15 mouse cellular contexts compared by ENCODE assay signal in the genomic region with DNA sequence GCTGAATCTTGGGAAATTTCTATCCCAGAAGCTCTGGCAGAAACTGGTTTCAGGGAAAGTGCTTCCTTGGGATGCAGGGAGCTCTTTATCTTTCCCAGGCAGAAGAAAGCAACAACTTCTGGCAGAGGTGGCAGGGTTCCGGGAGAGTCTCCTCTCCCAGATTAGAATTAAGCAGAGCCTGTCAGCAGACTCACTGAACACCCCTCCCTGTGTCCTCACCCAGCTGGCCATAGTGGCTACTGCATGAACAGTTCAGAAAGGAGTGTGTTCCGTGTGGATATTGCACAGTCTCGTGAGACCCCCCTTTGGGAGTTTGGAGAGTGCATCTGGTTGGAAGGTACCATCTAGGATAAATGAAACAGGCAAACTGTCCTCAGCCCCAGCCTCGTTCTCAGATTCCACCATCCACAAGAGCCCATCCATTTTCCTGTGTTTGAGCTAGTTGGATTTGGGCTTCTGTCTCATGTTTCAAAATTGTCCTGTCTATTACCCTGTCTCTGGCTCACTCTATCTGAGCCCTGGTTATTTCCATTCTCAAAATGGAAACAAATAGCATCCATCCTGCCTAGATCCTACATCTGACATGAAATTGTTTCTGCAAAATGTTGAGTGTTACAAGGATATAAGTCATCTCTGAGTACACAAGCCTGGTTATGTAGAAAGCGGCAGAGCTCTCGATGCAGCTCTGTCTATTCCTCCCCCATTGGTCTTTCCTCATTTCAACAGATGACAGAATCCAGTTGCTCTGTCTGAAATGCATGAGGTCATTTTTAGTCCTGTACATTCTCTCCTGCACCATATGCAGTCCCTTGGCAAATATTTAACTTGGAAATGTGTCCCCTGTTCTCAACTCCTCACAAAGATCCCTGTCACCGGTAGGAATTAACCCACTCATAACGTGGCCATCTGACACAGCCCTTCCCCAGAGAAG.
DNase-seq lines count a peak whose midpoint lies in the region; ATAC-seq lines count a peak whose summit lies in the region.
"Had no signal": no experiment of that assay in that cellular context is flagged by ENCODE, and none has a peak within 500 bp of the region (broad histone marks: within the 10 kb centered on the region; RNA-seq: fewer than 3 reads in every experiment).

No protein-coding gene starts in this region.

- no peaks in the 10 kb centered on the region for H3K27me3 ChIP-seq in limb, embryonic 15.5 days
- H3K27me3 ChIP-seq in limb, embryonic 10.5 days (ENCODE audit: low read depth, poor library complexity, severe bottlenecking): 0 out of 2 replicates have a peak, but pooled peaks cover 4% of the 10 kb centered on the region
- no peaks in the 10 kb centered on the region for H3K27me3 ChIP-seq in heart, embryonic 11.5 days (ENCODE audit: control insufficient read depth, insufficient read depth, low read length)
- no peaks in the 10 kb centered on the region for H3K27me3 ChIP-seq in intestine, embryonic 15.5 days (replicated peaks)
- H3K27me3 ChIP-seq in midbrain, embryonic 14.5 days (ENCODE audit: control insufficient read depth, insufficient read depth, low read length): no peaks in the 10 kb centered on the region
- H3K27me3 ChIP-seq: embryonic facial prominence, embryonic 12.5 days; hindbrain, embryonic 12.5 days; kidney, embryonic 15.5 days had no signal

- 0 out of 2 replicates have a peak, but pooled peaks cover 4% of the 10 kb centered on the region for H3K4me1 ChIP-seq in limb, embryonic 15.5 days
- peaks cover 2% of the 10 kb centered on the region; the same call in 1 of the 2 replicates for H3K4me1 ChIP-seq in limb, embryonic 10.5 days
- H3K4me1 ChIP-seq in heart, embryonic 11.5 days (ENCODE audit: control insufficient read depth, insufficient read depth, low read length): no peaks in the 10 kb centered on the region
- H3K4me1 ChIP-seq in intestine, embryonic 15.5 days (replicated peaks): no peaks in the 10 kb centered on the region
- H3K4me1 ChIP-seq in midbrain, embryonic 14.5 days (ENCODE audit: control insufficient read depth, insufficient read depth, low read length): no peaks in the 10 kb centered on the region
- H3K4me1 ChIP-seq: embryonic facial prominence, embryonic 12.5 days; hindbrain, embryonic 12.5 days; kidney, embryonic 15.5 days had no signal

- no peak for ATAC-seq in limb, embryonic 15.5 days (ENCODE audit: insufficient number of reproducible peaks, low FRiP score, low TSS enrichment, low read depth)
- ATAC-seq in heart, embryonic 11.5 days (replicated peaks; ENCODE audit: insufficient number of reproducible peaks, low FRiP score, low TSS enrichment): 0 out of 2 replicates have a peak, but pooled peaks have one; percentile 42
- ATAC-seq in intestine, embryonic 15.5 days: peak; percentile 78
- no peak for ATAC-seq in megakaryocyte, adult 5-6 weeks (ENCODE audit: poor library complexity, severe bottlenecking)
- ATAC-seq in midbrain, embryonic 14.5 days (ENCODE audit: low FRiP score, low TSS enrichment): no peak
- ATAC-seq: forebrain, embryonic 14.5 days had no signal

- H3K9me3 ChIP-seq in limb, embryonic 15.5 days: no peaks in the 10 kb centered on the region
- H3K9me3 ChIP-seq in limb, embryonic 10.5 days (replicated peaks): no peaks in the 10 kb centered on the region
- no peaks in the 10 kb centered on the region for H3K9me3 ChIP-seq in heart, embryonic 11.5 days (replicated peaks; ENCODE audit: control insufficient read depth, low read length)
- no peaks in the 10 kb centered on the region for H3K9me3 ChIP-seq in intestine, embryonic 15.5 days
- H3K9me3 ChIP-seq in midbrain, embryonic 14.5 days (ENCODE audit: control insufficient read depth, low read length): no peaks in the 10 kb centered on the region
- H3K9me3 ChIP-seq: embryonic facial prominence, embryonic 12.5 days; hindbrain, embryonic 12.5 days; kidney, embryonic 15.5 days had no signal

- no peak overlapping the region for H3K4me2 ChIP-seq in limb, embryonic 15.5 days
- no peak overlapping the region for H3K4me2 ChIP-seq in heart, embryonic 11.5 days
- H3K4me2 ChIP-seq in intestine, embryonic 15.5 days (replicated peaks): no peak overlapping the region
- H3K4me2 ChIP-seq in midbrain, embryonic 14.5 days (ENCODE audit: low read length): no peak overlapping the region
- H3K4me2 ChIP-seq: embryonic facial prominence, embryonic 12.5 days; hindbrain, embryonic 12.5 days; kidney, embryonic 15.5 days had no signal

- peak overlapping the region; percentile 33; the same call in 1 of the 2 replicates for H3K27ac ChIP-seq in limb, embryonic 15.5 days
- no peak overlapping the region for H3K27ac ChIP-seq in limb, embryonic 10.5 days
- no peak overlapping the region for H3K27ac ChIP-seq in heart, embryonic 11.5 days (ENCODE audit: low read depth, low read length)
- peak overlapping the region; percentile 44; the same call in 1 of the 2 replicates for H3K27ac ChIP-seq in intestine, embryonic 15.5 days
- H3K27ac ChIP-seq in midbrain, embryonic 14.5 days (replicated peaks; ENCODE audit: low read depth, low read length): no peak overlapping the region
- H3K27ac ChIP-seq: embryonic facial prominence, embryonic 12.5 days; hindbrain, embryonic 12.5 days; kidney, embryonic 15.5 days had no signal

- no peak overlapping the region for H3K4me3 ChIP-seq in limb, embryonic 15.5 days
- H3K4me3 ChIP-seq in limb, embryonic 10.5 days: no peak overlapping the region
- H3K4me3 ChIP-seq in heart, embryonic 11.5 days (ENCODE audit: low read depth, low read length): no peak overlapping the region
- H3K4me3 ChIP-seq in intestine, embryonic 15.5 days (replicated peaks): no peak overlapping the region
- no peak overlapping the region for H3K4me3 ChIP-seq in midbrain, embryonic 14.5 days (replicated peaks; ENCODE audit: low read depth, low read length)
- H3K4me3 ChIP-seq: embryonic facial prominence, embryonic 12.5 days; hindbrain, embryonic 12.5 days; kidney, embryonic 15.5 days had no signal

- no peaks in the 10 kb centered on the region for H3K36me3 ChIP-seq in limb, embryonic 15.5 days
- H3K36me3 ChIP-seq in limb, embryonic 10.5 days: no peaks in the 10 kb centered on the region
- no peaks in the 10 kb centered on the region for H3K36me3 ChIP-seq in heart, embryonic 11.5 days (ENCODE audit: control insufficient read depth, insufficient read depth, low read length)
- no peaks in the 10 kb centered on the region for H3K36me3 ChIP-seq in intestine, embryonic 15.5 days
- H3K36me3 ChIP-seq in midbrain, embryonic 14.5 days (ENCODE audit: control insufficient read depth, insufficient read depth, low read length): no peaks in the 10 kb centered on the region
- H3K36me3 ChIP-seq: embryonic facial prominence, embryonic 12.5 days; hindbrain, embryonic 12.5 days; kidney, embryonic 15.5 days had no signal

- H3K9ac ChIP-seq in limb, embryonic 15.5 days: no peak overlapping the region
- no peak overlapping the region for H3K9ac ChIP-seq in heart, embryonic 11.5 days (ENCODE audit: low read depth, low read length)
- H3K9ac ChIP-seq in intestine, embryonic 15.5 days: no peak overlapping the region
- H3K9ac ChIP-seq in midbrain, embryonic 14.5 days (replicated peaks; ENCODE audit: low read length): no peak overlapping the region
- H3K9ac ChIP-seq: embryonic facial prominence, embryonic 12.5 days; hindbrain, embryonic 12.5 days; kidney, embryonic 15.5 days had no signal

- no peak for DNase-seq in limb, embryonic 10.5 days (ENCODE audit: low spot score)
- DNase-seq in gastrocnemius, postnatal 25 days: peak; percentile 75
- DNase-seq in kidney, postnatal 25 days: no peak
- no peak for DNase-seq in midbrain, embryonic 14.5 days
- DNase-seq: adrenal gland, postnatal 36 days; liver; thymus, adult 18-20 months had no signal

- WGBS in limb, embryonic 15.5 days: 62% methylated on average over 8 of the region's 8 CpGs
- 85% methylated on average over 8 of the region's 8 CpGs for WGBS in limb, embryonic 10.5 days
- 35% methylated on average over 8 of the region's 8 CpGs for WGBS in heart, embryonic 11.5 days (ENCODE audit: insufficient replicate concordance)
- WGBS in intestine, embryonic 15.5 days: 33% methylated on average over 8 of the region's 8 CpGs
- WGBS in midbrain, embryonic 14.5 days: 85% methylated on average over 8 of the region's 8 CpGs

Comparison
In these comparisons a context has a peak if more than half of its experiments do, and no peak if none do; other contexts are left out.
1. H3K27ac ChIP-seq: peak in limb, embryonic 15.5 days (single experiment) and intestine, embryonic 15.5 days (single experiment); none in limb, embryonic 10.5 days (single experiment), heart, embryonic 11.5 days (single experiment) and midbrain, embryonic 14.5 days (single experiment).
2. ATAC-seq: peak in heart, embryonic 11.5 days (single experiment) and intestine, embryonic 15.5 days (single experiment); none in limb, embryonic 15.5 days (single experiment), megakaryocyte, adult 5-6 weeks (single experiment) and midbrain, embryonic 14.5 days (single experiment).